Mouse (Mus musculus) CH12.LX (cell line): ENCODE results near the gene Bzw1. TPM values are rescaled to one million over a fixed set of nuclear protein-coding genes. Genes with fewer than 3 reads are reported as not detected.

Experiments
- DNase-seq: peaks from one replicate; pipeline ENCODE4 v3.0.0-alpha.2; 2013; ENCODE audit errors: extremely low read depth
- H3K27ac ChIP-seq: 2 replicates; pipeline ENCODE4 v1.5.1; 2012; ENCODE audit warnings: low read depth, mild to moderate bottlenecking, control low read depth, moderate library complexity; ENCODE audit not compliant: insufficient read depth
- H3K27me3 ChIP-seq: replicated peaks from 2 replicates; pipeline ENCODE3; 2012; ENCODE audit warnings: inconsistent platforms
- H3K36me3 ChIP-seq, 2 experiments: replicated peaks in 1 of 2; 2 replicates each; pipeline versions ENCODE3 to v1.6.1; 2012; ENCODE audit warnings: inconsistent platforms in 1 of 2, low read length in 1 of 2, mild to moderate bottlenecking in 1 of 2, mixed read lengths in 1 of 2, moderate library complexity in 1 of 2; ENCODE audit not compliant: control insufficient read depth in 1 of 2, insufficient read depth in 1 of 2
- H3K4me1 ChIP-seq, 2 experiments: 2 replicates each; pipeline ENCODE4 v1.6.1; 2012; ENCODE audit warnings: inconsistent platforms in 1 of 2, moderate library complexity in 1 of 2; ENCODE audit not compliant: insufficient read depth in 2 of 2, control insufficient read depth in 1 of 2
- H3K4me2 ChIP-seq: 2 replicates; pipeline ENCODE4 v1.6.1; 2012; ENCODE audit warnings: low read depth, mild to moderate bottlenecking, control low read depth; ENCODE audit not compliant: poor library complexity, insufficient read depth, severe bottlenecking
- H3K4me3 ChIP-seq, 3 experiments: fragments of 150-350 bp in 1 of 3; sonication (generic) in 1 of 3; replicated peaks in 1 of 3; 2 replicates each; pipeline versions ENCODE3 to v1.5.1; 2011 to 2012; ENCODE audit warnings: low read depth in 2 of 3, low read length in 2 of 3, mild to moderate bottlenecking in 2 of 3, moderate library complexity in 2 of 3, control low read depth in 1 of 3, improper control_type of control experiment in 1 of 3, inconsistent platforms in 1 of 3, mixed read lengths in 1 of 3; ENCODE audit not compliant: poor library complexity in 1 of 3
- H3K79me2 ChIP-seq: replicated peaks from 2 replicates; pipeline ENCODE4 v1.6.1; 2012; ENCODE audit warnings: mild to moderate bottlenecking, moderate library complexity; ENCODE audit not compliant: control insufficient read depth, poor library complexity, insufficient read depth, severe bottlenecking; ENCODE audit errors: extremely low read depth
- H3K9ac ChIP-seq: 2 replicates; pipeline ENCODE4 v1.6.1; 2012; ENCODE audit warnings: low read depth, mild to moderate bottlenecking, control low read depth, moderate library complexity; ENCODE audit not compliant: insufficient read depth
- H3K9me3 ChIP-seq: replicated peaks from 2 replicates; pipeline ENCODE3; 2012; ENCODE audit warnings: low read length, inconsistent platforms, mixed read lengths
- BHLHE40 ChIP-seq: IDR thresholded peaks from 2 replicates; pipeline ENCODE4 v1.6.1; 2011; ENCODE audit warnings: mild to moderate bottlenecking, low read depth, low read length, improper control_type of control experiment
- CHD2 ChIP-seq: IDR thresholded peaks from 2 replicates; pipeline ENCODE4 v1.6.1; 2011; ENCODE audit warnings: low read length, improper control_type of control experiment
- CTCF ChIP-seq, 2 experiments: IDR thresholded peaks in 1 of 2; conservative IDR thresholded peaks in 1 of 2; 2 replicates each; pipeline ENCODE4 v1.5.1; 2011 to 2012; ENCODE audit warnings: low read depth in 2 of 2, low read length in 2 of 2, improper control_type of control experiment in 1 of 2, inconsistent platforms in 1 of 2, mild to moderate bottlenecking in 1 of 2, moderate library complexity in 1 of 2
- E2F4 ChIP-seq: IDR thresholded peaks from 2 replicates; pipeline ENCODE4 v1.6.1; 2011; ENCODE audit warnings: low read depth, low read length, improper control_type of control experiment; ENCODE audit not compliant: insufficient replicate concordance
- ELF1 ChIP-seq: IDR thresholded peaks from 2 replicates; pipeline ENCODE4 v1.6.1; 2014; ENCODE audit warnings: low read depth, mild to moderate bottlenecking, inconsistent platforms, low read length, improper control_type of control experiment
- HCFC1 ChIP-seq: IDR thresholded peaks from 2 replicates; pipeline ENCODE4 v1.6.1; 2012; ENCODE audit warnings: low read depth, mild to moderate bottlenecking, inconsistent platforms, low read length, improper control_type of control experiment
- JUN ChIP-seq: IDR thresholded peaks from 2 replicates; pipeline ENCODE4 v1.6.1; 2011; ENCODE audit warnings: low read depth, mild to moderate bottlenecking, low read length, improper control_type of control experiment, moderate library complexity; ENCODE audit not compliant: insufficient read depth
- MAX ChIP-seq: IDR thresholded peaks from 2 replicates; pipeline ENCODE4 v1.6.1; 2011; ENCODE audit warnings: low read length, improper control_type of control experiment
- MAZ ChIP-seq: IDR thresholded peaks from 2 replicates; pipeline ENCODE4 v1.6.1; 2012; ENCODE audit warnings: low read depth, mild to moderate bottlenecking, inconsistent platforms, low read length, improper control_type of control experiment, moderate library complexity
- MYC ChIP-seq: IDR thresholded peaks from 2 replicates; pipeline ENCODE4 v1.6.1; 2011; ENCODE audit warnings: low read depth, mild to moderate bottlenecking, improper control_type of control experiment, low read length
- NRF1 ChIP-seq: IDR thresholded peaks from 2 replicates; pipeline ENCODE4 v1.6.1; 2014; ENCODE audit warnings: low read depth, mild to moderate bottlenecking, inconsistent platforms, low read length, improper control_type of control experiment, moderate library complexity
- POLR2A ChIP-seq: IDR thresholded peaks from 2 replicates; pipeline ENCODE4 v1.6.1; 2011; ENCODE audit warnings: low read depth, mild to moderate bottlenecking, improper control_type of control experiment, low read length
- POLR2AphosphoS2 ChIP-seq: IDR thresholded peaks from 2 replicates; pipeline ENCODE4 v1.6.1; 2011; ENCODE audit warnings: low read depth, low read length, improper control_type of control experiment
- SIN3A ChIP-seq: IDR thresholded peaks from 2 replicates; pipeline ENCODE4 v1.6.1; 2012; ENCODE audit warnings: low read length, improper control_type of control experiment, inconsistent platforms
- SMC3 ChIP-seq: IDR thresholded peaks from 2 replicates; pipeline ENCODE4 v1.6.1; 2011; ENCODE audit warnings: low read depth, low read length, improper control_type of control experiment
- UBTF ChIP-seq: IDR thresholded peaks from 2 replicates; pipeline ENCODE4 v1.6.1; 2012; ENCODE audit warnings: low read depth, mild to moderate bottlenecking, inconsistent platforms, low read length, improper control_type of control experiment, moderate library complexity
- ZKSCAN1 ChIP-seq: IDR thresholded peaks from 2 replicates; pipeline ENCODE4 v1.6.1; 2012; ENCODE audit warnings: low read depth, inconsistent platforms, low read length, improper control_type of control experiment, borderline replicate concordance
- ZMIZ1 ChIP-seq: IDR thresholded peaks from 2 replicates; pipeline ENCODE4 v1.6.1; 2012; ENCODE audit warnings: low read depth, mild to moderate bottlenecking, inconsistent platforms, low read length, improper control_type of control experiment
- ZNF384 ChIP-seq: IDR thresholded peaks from 2 replicates; pipeline ENCODE4 v1.6.1; 2012; ENCODE audit warnings: low read depth, low read length, improper control_type of control experiment, inconsistent platforms
- dilution Hi-C: fragments of 300-500 bp; cut with MboI; formaldehyde crosslinking; loops from 2 replicates; pipeline ENCODE4 v1.14.3; 2020; ENCODE audit warnings: low sequenced_read_pairs; ENCODE audit not compliant: extremely low pct_unique_long_range_greater_than_20kb, extremely low pct_ligation_motif_present
- in situ Hi-C: fragments of 300-500 bp; cut with MboI; formaldehyde crosslinking; loops from 3 replicates; pipeline ENCODE4 v1.14.3; 2019; ENCODE audit warnings: low sequenced_read_pairs, low pct_ligation_motif_present, low pct_unique_long_range_greater_than_20kb, mixed read lengths
- polyA plus RNA-seq: library from polyadenylated mRNA; unstranded; fragments of >175 nt; gene quantifications from 2 replicates; pipeline ENCODE4 v1.2.1, GENCODE M21; 2012; ENCODE audit warnings: low read depth; ENCODE audit not compliant: insufficient read length
- total RNA-seq, 2 experiments: library from RNA; depleted of rRNA; stranded (reverse); fragments of 300-350 nt in 1 of 2; fragments of >200 nt in 1 of 2; gene quantifications; 2 replicates each; pipeline ENCODE4 v1.2.3; 2012 to 2014

Bzw1 gene
- total and polyA plus RNA-seq, 3 experiments = 104 to 252 (median 225) TPM

GRCm38 (mm10) chr1:58382586-58383281 is 10.0 kb upstream of the Bzw1 start:
- Histone ChIP-seq H3K4me3 (no peak overlapping the region), H3K79me2 (no peaks in the 10 kb centered on the region), H3K27me3 (no peaks in the 10 kb centered on the region), H3K27ac (no peak overlapping the region), H3K4me1 (no peaks in the 10 kb centered on the region; a peak in 1 of 4 replicates), H3K9ac (no peak overlapping the region), H3K9me3 (no peaks in the 10 kb centered on the region), H3K36me3 (no peaks in the 10 kb centered on the region), H3K4me2 (no peak overlapping the region)
- dilution Hi-C loops = no loop called here
- TF ChIP-seq JUN (no peak), MYC (no peak), ZNF384 (no peak), POLR2AphosphoS2 (no peak), SIN3A (no peak), CTCF (conservative IDR thresholded peaks at IDR 0.05 in 1 of 2, IDR thresholded peaks at IDR 0.05 in 1 of 2; ENCODE audit: low read depth in 2 of 2, low read length in 2 of 2) (no peak), ZKSCAN1 (no peak), BHLHE40 (no peak), POLR2A (no peak), HCFC1 (no peak), NRF1 (no peak), ELF1 (no peak), E2F4 (no peak), ZMIZ1 (no peak), CHD2 (no peak), MAZ (no peak), UBTF (no peak), SMC3 (no peak)
- in situ Hi-C loops = no loop called here
- no peak for DNase-seq

- Histone ChIP-seq H3K27ac (no peak overlapping the region), H3K27me3 (no peaks in the 10 kb centered on the region), H3K4me3 (peak overlapping the region; percentile 80 to 91 (median 80)), H3K36me3 (peaks cover 12 to 18% of the 10 kb centered on the region in 2 experiments), H3K4me2 (peak overlapping the region; percentile 96), H3K4me1 (peaks cover 4 to 23% of the 10 kb centered on the region in 2 experiments; a peak in 3 of 4 replicates), H3K9me3 (no peaks in the 10 kb centered on the region), H3K79me2 (peaks cover 40% of the 10 kb centered on the region), H3K9ac (peak overlapping the region; percentile 98)
- in situ Hi-C loops = no loop called here
- no peak for DNase-seq
- dilution Hi-C loops = no loop called here
- TF ChIP-seq MAX (0 out of 2 replicates have a peak, but pooled peaks have one; percentile 3), E2F4 (no peak)
These were observed 1.1 kb upstream of the Bzw1 start for GRCm38 (mm10) chr1:58391421-58392267.
